ENCODE assay signal across 31 mouse cellular contexts in genomic region chr3:107981261-107981660, GRCm38 (mm10). TPM values are rescaled to one million over a fixed set of nuclear protein-coding genes. Genes with fewer than 3 reads are reported as not detected.
DNase-seq lines count a peak whose midpoint lies in the region; ATAC-seq and TF ChIP-seq lines count a peak whose summit lies in the region.
"Had no signal": no experiment of that assay in that cellular context is flagged by ENCODE, and none has a peak within 500 bp of the region (broad histone marks: within the 10 kb centered on the region; RNA-seq: fewer than 3 reads in every experiment).

No protein-coding gene starts in this region.

- no peak overlapping the region for H3K4me3 ChIP-seq in hindbrain, postnatal 0 days (ENCODE audit: low read length)
- H3K4me3 ChIP-seq in hindbrain, embryonic 11.5 days (ENCODE audit: low read depth, low read length): no peak overlapping the region
- H3K4me3 ChIP-seq in midbrain, postnatal 0 days (ENCODE audit: low read depth, low read length): no peak overlapping the region
- no peak overlapping the region for H3K4me3 ChIP-seq in midbrain, embryonic 14.5 days (replicated peaks; ENCODE audit: low read depth, low read length)
- H3K4me3 ChIP-seq: forebrain, embryonic 15.5 days; heart, adult 2 months; heart, embryonic 13.5 days; hindbrain, embryonic 13.5 days; liver, embryonic 13.5 days; midbrain, embryonic 10.5 days; neural tube, embryonic 15.5 days had no signal

- no peaks in the 10 kb centered on the region for H3K36me3 ChIP-seq in hindbrain, postnatal 0 days (ENCODE audit: insufficient read depth, low read length)
- no peaks in the 10 kb centered on the region for H3K36me3 ChIP-seq in hindbrain, embryonic 11.5 days (ENCODE audit: control insufficient read depth, insufficient read depth, low read length)
- H3K36me3 ChIP-seq in midbrain, postnatal 0 days (ENCODE audit: insufficient read depth, low read length): no peaks in the 10 kb centered on the region
- H3K36me3 ChIP-seq in midbrain, embryonic 14.5 days (ENCODE audit: control insufficient read depth, insufficient read depth, low read length): no peaks in the 10 kb centered on the region
- H3K36me3 ChIP-seq: forebrain, embryonic 15.5 days; heart, embryonic 13.5 days; hindbrain, embryonic 13.5 days; liver, embryonic 13.5 days; midbrain, embryonic 10.5 days; neural tube, embryonic 15.5 days had no signal

- H3K4me1 ChIP-seq in hindbrain, postnatal 0 days (ENCODE audit: insufficient read depth, low read length): no peaks in the 10 kb centered on the region
- no peaks in the 10 kb centered on the region for H3K4me1 ChIP-seq in hindbrain, embryonic 11.5 days (replicated peaks; ENCODE audit: control insufficient read depth, insufficient read depth, low read length)
- H3K4me1 ChIP-seq in midbrain, postnatal 0 days (ENCODE audit: insufficient read depth, low read length): no peaks in the 10 kb centered on the region
- no peaks in the 10 kb centered on the region for H3K4me1 ChIP-seq in midbrain, embryonic 14.5 days (ENCODE audit: control insufficient read depth, insufficient read depth, low read length)
- H3K4me1 ChIP-seq: forebrain, embryonic 15.5 days; hindbrain, embryonic 13.5 days; neural tube, embryonic 15.5 days had no signal

- no peak overlapping the region for H3K9ac ChIP-seq in hindbrain, postnatal 0 days (replicated peaks; ENCODE audit: low read length)
- no peak overlapping the region for H3K9ac ChIP-seq in hindbrain, embryonic 11.5 days (ENCODE audit: low read depth, low read length)
- no peak overlapping the region for H3K9ac ChIP-seq in midbrain, postnatal 0 days (replicated peaks; ENCODE audit: low read length, poor library complexity, severe bottlenecking)
- H3K9ac ChIP-seq in midbrain, embryonic 14.5 days (replicated peaks; ENCODE audit: low read length): no peak overlapping the region
- H3K9ac ChIP-seq: forebrain, embryonic 15.5 days; heart, embryonic 13.5 days; hindbrain, embryonic 13.5 days; liver, embryonic 13.5 days; neural tube, embryonic 15.5 days had no signal

- peak; percentile 27 for TF ChIP-seq CTCF in hindbrain, postnatal 0 days (IDR thresholded peaks at IDR 0.05; ENCODE audit: low read depth)
- peak; percentile 16 for TF ChIP-seq CTCF in midbrain, postnatal 0 days (IDR thresholded peaks at IDR 0.05)

- no peak overlapping the region for H3K4me2 ChIP-seq in hindbrain, postnatal 0 days (ENCODE audit: low read depth, low read length)
- H3K4me2 ChIP-seq in hindbrain, embryonic 11.5 days (replicated peaks; ENCODE audit: low read depth, low read length): no peak overlapping the region
- no peak overlapping the region for H3K4me2 ChIP-seq in midbrain, postnatal 0 days (ENCODE audit: low read depth, low read length, poor library complexity, severe bottlenecking)
- H3K4me2 ChIP-seq in midbrain, embryonic 14.5 days (ENCODE audit: low read length): no peak overlapping the region
- H3K4me2 ChIP-seq: forebrain, embryonic 15.5 days; heart, embryonic 13.5 days; hindbrain, embryonic 13.5 days; liver, embryonic 13.5 days; neural tube, embryonic 15.5 days had no signal

- WGBS in hindbrain, postnatal 0 days: 63% methylated on average over 3 of the region's 3 CpGs
- 80% methylated on average over 3 of the region's 3 CpGs for WGBS in hindbrain, embryonic 11.5 days
- WGBS in midbrain, postnatal 0 days: 57% methylated on average over 3 of the region's 3 CpGs
- 66% methylated on average over 3 of the region's 3 CpGs for WGBS in midbrain, embryonic 14.5 days

- ATAC-seq in hindbrain, postnatal 0 days: peak; percentile 56; the same call in 1 of the 2 replicates
- ATAC-seq in hindbrain, embryonic 11.5 days (ENCODE audit: low FRiP score): no peak
- ATAC-seq in midbrain, postnatal 0 days (ENCODE audit: low FRiP score): no peak
- no peak for ATAC-seq in midbrain, embryonic 14.5 days (ENCODE audit: low FRiP score, low TSS enrichment)
- ATAC-seq in erythroid progenitor cell, adult 5-6 weeks (replicated peaks; ENCODE audit: low FRiP score, poor library complexity, severe bottlenecking): no peak
- ATAC-seq: forebrain, embryonic 15.5 days; inflammation-experienced regulatory T-cells, adult 6 months had no signal

- H3K27me3 ChIP-seq in hindbrain, postnatal 0 days (ENCODE audit: insufficient read depth, low read length): no peaks in the 10 kb centered on the region
- H3K27me3 ChIP-seq in hindbrain, embryonic 11.5 days (ENCODE audit: control insufficient read depth, insufficient read depth, low read length): no peaks in the 10 kb centered on the region
- H3K27me3 ChIP-seq in midbrain, postnatal 0 days (ENCODE audit: insufficient read depth, low read length): no peaks in the 10 kb centered on the region
- H3K27me3 ChIP-seq in midbrain, embryonic 14.5 days (ENCODE audit: control insufficient read depth, insufficient read depth, low read length): no peaks in the 10 kb centered on the region
- H3K27me3 ChIP-seq: CH12.LX; forebrain, embryonic 15.5 days; heart, embryonic 13.5 days; hindbrain, embryonic 13.5 days; liver, embryonic 13.5 days; neural tube, embryonic 15.5 days had no signal

- H3K9me3 ChIP-seq in hindbrain, postnatal 0 days (ENCODE audit: low read length): no peaks in the 10 kb centered on the region
- no peaks in the 10 kb centered on the region for H3K9me3 ChIP-seq in hindbrain, embryonic 11.5 days (ENCODE audit: control insufficient read depth, low read length)
- no peaks in the 10 kb centered on the region for H3K9me3 ChIP-seq in midbrain, postnatal 0 days (ENCODE audit: low read length)
- no peaks in the 10 kb centered on the region for H3K9me3 ChIP-seq in midbrain, embryonic 14.5 days (ENCODE audit: control insufficient read depth, low read length)
- H3K9me3 ChIP-seq: forebrain, embryonic 15.5 days; heart, embryonic 13.5 days; hindbrain, embryonic 13.5 days; liver, embryonic 13.5 days; midbrain, embryonic 10.5 days; neural tube, embryonic 15.5 days had no signal

- DNase-seq in hindbrain, postnatal 0 days (ENCODE audit: low spot score): peak; percentile 16
- no peak for DNase-seq in hindbrain, embryonic 11.5 days (ENCODE audit: low spot score)
- no peak for DNase-seq in midbrain, postnatal 0 days (ENCODE audit: low spot score)
- no peak for DNase-seq in midbrain, embryonic 14.5 days
- peak; percentile 39 for DNase-seq in R1 (ENCODE audit: low read depth, low spot score)
- no peak for DNase-seq in ovary, postnatal 10 days (ENCODE audit: low spot score)
- DNase-seq: adrenal gland, postnatal 25 days; B cell, adult 2 months; cerebellum, adult 9-10 months; gastrocnemius, postnatal 25 days; heart, adult 2 months; heart, postnatal 14 days; kidney, adult 9 months; kidney, postnatal 25 days; liver, embryonic 13.5 days; lung, postnatal 4 days; right cerebral cortex, postnatal 25 days; thymus, adult 2 months had no signal

- H3K27ac ChIP-seq in hindbrain, postnatal 0 days: no peak overlapping the region
- H3K27ac ChIP-seq in hindbrain, embryonic 11.5 days (ENCODE audit: low read depth, low read length): no peak overlapping the region
- no peak overlapping the region for H3K27ac ChIP-seq in midbrain, postnatal 0 days (ENCODE audit: low read depth, low read length)
- H3K27ac ChIP-seq in midbrain, embryonic 14.5 days (replicated peaks; ENCODE audit: low read depth, low read length): no peak overlapping the region
- H3K27ac ChIP-seq: forebrain, embryonic 15.5 days; heart, adult 2 months; heart, embryonic 13.5 days; hindbrain, embryonic 13.5 days; liver, embryonic 13.5 days; midbrain, embryonic 10.5 days; neural tube, embryonic 15.5 days had no signal

RNA-seq across cellular contexts. Expression of gene Gstm2, which starts 5.0 kb away (rescaled TPM):
- 5.3 and 6.1 TPM in 2 replicates for total RNA-seq in hindbrain, postnatal 0 days (2014; rRNA removed)
- 18.7 and 20.0 TPM in 2 replicates for polyA plus RNA-seq in hindbrain, postnatal 0 days (2015; fragmentation: Nextera tagmentation; extraction: Ambion mirVana)
- 23.1 and 23.2 TPM in 2 replicates for polyA plus RNA-seq in hindbrain, embryonic 11.5 days (2014; fragmentation: Nextera tagmentation; extraction: Ambion mirVana)
- 8.5 and 10.2 TPM in 2 replicates for total RNA-seq in midbrain, postnatal 0 days (2014; rRNA removed)
- polyA plus RNA-seq in midbrain, postnatal 0 days (2015; fragmentation: Nextera tagmentation; extraction: Ambion mirVana): 13.0 and 14.8 TPM in 2 replicates
- polyA plus RNA-seq in midbrain, embryonic 14.5 days (2014; fragmentation: Nextera tagmentation; extraction: Ambion mirVana): 1.4 and 6.2 TPM in 2 replicates
- total RNA-seq in erythroid progenitor cell, adult 5-6 weeks (2015; ENCODE audit: low replicate concordance): not detected in 2 replicates
- total RNA-seq in erythroid progenitor cell, adult 5-6 weeks (2017; ENCODE audit: low replicate concordance): not detected in 2 replicates
- total RNA-seq: MEL had no signal
- polyA plus RNA-seq: inflammation-experienced regulatory T-cells, adult 6 months had no signal

RNA-seq across cellular contexts. Expression of gene Gstm3, which starts 12.2 kb away (rescaled TPM):
- not detected in 2 replicates for total RNA-seq in hindbrain, postnatal 0 days (2014; rRNA removed)
- 0.15 TPM in 1 of 2 replicates, not detected in the other for polyA plus RNA-seq in hindbrain, postnatal 0 days (2015; fragmentation: Nextera tagmentation; extraction: Ambion mirVana)
- polyA plus RNA-seq in hindbrain, embryonic 11.5 days (2014; fragmentation: Nextera tagmentation; extraction: Ambion mirVana): not detected in 2 replicates
- not detected in 2 replicates for total RNA-seq in midbrain, postnatal 0 days (2014; rRNA removed)
- polyA plus RNA-seq in midbrain, postnatal 0 days (2015; fragmentation: Nextera tagmentation; extraction: Ambion mirVana): not detected in 2 replicates
- polyA plus RNA-seq in midbrain, embryonic 14.5 days (2014; fragmentation: Nextera tagmentation; extraction: Ambion mirVana): not detected in 2 replicates
- total RNA-seq in erythroid progenitor cell, adult 5-6 weeks (2015; ENCODE audit: low replicate concordance): not detected in 2 replicates
- not detected in 2 replicates for total RNA-seq in erythroid progenitor cell, adult 5-6 weeks (2017; ENCODE audit: low replicate concordance)
- total RNA-seq: adrenal gland, postnatal 25 days; CH12.LX; gastrocnemius, postnatal 25 days; heart, adult 2 months; heart, postnatal 14 days; layer of hippocampus, adult 8-10 months; left cerebral cortex, postnatal 25 days; MEL had no signal
- polyA plus RNA-seq: forebrain, embryonic 15.5 days; heart, embryonic 13.5 days; hindbrain, embryonic 13.5 days; inflammation-experienced regulatory T-cells, adult 6 months; limb, embryonic 14.5 days; midbrain, embryonic 10.5 days; neural tube, embryonic 15.5 days; spleen, adult 2 months had no signal

RNA-seq across cellular contexts. Expression of gene Gstm1, which starts 36.5 kb away (rescaled TPM):
- total RNA-seq in hindbrain, postnatal 0 days (2014; rRNA removed): 161 and 174 TPM in 2 replicates
- 429 and 453 TPM in 2 replicates for polyA plus RNA-seq in hindbrain, postnatal 0 days (2015; fragmentation: Nextera tagmentation; extraction: Ambion mirVana)
- polyA plus RNA-seq in hindbrain, embryonic 11.5 days (2014; fragmentation: Nextera tagmentation; extraction: Ambion mirVana): 32.5 and 34.4 TPM in 2 replicates
- total RNA-seq in midbrain, postnatal 0 days (2014; rRNA removed): 105 and 142 TPM in 2 replicates
- 293 and 371 TPM in 2 replicates for polyA plus RNA-seq in midbrain, postnatal 0 days (2015; fragmentation: Nextera tagmentation; extraction: Ambion mirVana)
- 58.9 and 87.2 TPM in 2 replicates for polyA plus RNA-seq in midbrain, embryonic 14.5 days (2014; fragmentation: Nextera tagmentation; extraction: Ambion mirVana)
- total RNA-seq in erythroid progenitor cell, adult 5-6 weeks (2015; ENCODE audit: low replicate concordance): 114 and 170 TPM in 2 replicates
- total RNA-seq in erythroid progenitor cell, adult 5-6 weeks (2017; ENCODE audit: low replicate concordance): 29.0 and 44.4 TPM in 2 replicates

RNA-seq across cellular contexts. Expression of gene Gstm6, which starts 37.7 kb away (rescaled TPM):
- total RNA-seq in hindbrain, postnatal 0 days (2014; rRNA removed): 8.7 and 18.9 TPM in 2 replicates
- polyA plus RNA-seq in hindbrain, postnatal 0 days (2015; fragmentation: Nextera tagmentation; extraction: Ambion mirVana): 12.6 and 15.5 TPM in 2 replicates
- 6.6 and 7.6 TPM in 2 replicates for polyA plus RNA-seq in hindbrain, embryonic 11.5 days (2014; fragmentation: Nextera tagmentation; extraction: Ambion mirVana)
- 16.7 and 25.5 TPM in 2 replicates for total RNA-seq in midbrain, postnatal 0 days (2014; rRNA removed)
- 27.2 and 31.6 TPM in 2 replicates for polyA plus RNA-seq in midbrain, postnatal 0 days (2015; fragmentation: Nextera tagmentation; extraction: Ambion mirVana)
- 13.3 and 14.4 TPM in 2 replicates for polyA plus RNA-seq in midbrain, embryonic 14.5 days (2014; fragmentation: Nextera tagmentation; extraction: Ambion mirVana)
- total RNA-seq in erythroid progenitor cell, adult 5-6 weeks (2015; ENCODE audit: low replicate concordance): not detected in 2 replicates
- not detected in 2 replicates for total RNA-seq in erythroid progenitor cell, adult 5-6 weeks (2017; ENCODE audit: low replicate concordance)
- total RNA-seq: MEL had no signal
- polyA plus RNA-seq: inflammation-experienced regulatory T-cells, adult 6 months had no signal

RNA-seq across cellular contexts. Expression of gene Gstm7, which starts 49.6 kb away (rescaled TPM):
- 29.8 and 41.1 TPM in 2 replicates for total RNA-seq in hindbrain, postnatal 0 days (2014; rRNA removed)
- 39.0 and 39.7 TPM in 2 replicates for polyA plus RNA-seq in hindbrain, postnatal 0 days (2015; fragmentation: Nextera tagmentation; extraction: Ambion mirVana)
- polyA plus RNA-seq in hindbrain, embryonic 11.5 days (2014; fragmentation: Nextera tagmentation; extraction: Ambion mirVana): 58.3 and 64.9 TPM in 2 replicates
- 28.5 and 36.4 TPM in 2 replicates for total RNA-seq in midbrain, postnatal 0 days (2014; rRNA removed)
- polyA plus RNA-seq in midbrain, postnatal 0 days (2015; fragmentation: Nextera tagmentation; extraction: Ambion mirVana): 38.3 and 38.9 TPM in 2 replicates
- polyA plus RNA-seq in midbrain, embryonic 14.5 days (2014; fragmentation: Nextera tagmentation; extraction: Ambion mirVana): 83.0 and 85.0 TPM in 2 replicates
- not detected in 2 replicates for total RNA-seq in erythroid progenitor cell, adult 5-6 weeks (2015; ENCODE audit: low replicate concordance)
- total RNA-seq in erythroid progenitor cell, adult 5-6 weeks (2017; ENCODE audit: low replicate concordance): not detected in 2 replicates
- total RNA-seq: CH12.LX, MEL had no signal

Comparison
In these comparisons a context has a peak if more than half of its experiments do, and no peak if none do; other contexts are left out.
1. DNase-seq: peak in hindbrain, postnatal 0 days (single experiment) and R1 (single experiment); none in hindbrain, embryonic 11.5 days (single experiment), midbrain, postnatal 0 days (single experiment), midbrain, embryonic 14.5 days (single experiment) and ovary, postnatal 10 days (single experiment).